11 mouse cellular contexts compared by ENCODE assay signal in genomic region chrX:9060952-9061351, GRCm38 (mm10). TPM values are rescaled to one million over a fixed set of nuclear protein-coding genes. Genes with fewer than 3 reads are reported as not detected.
A peak's percentile ranks its signal among the peaks of the same experiment; 100 is the strongest.
DNase-seq lines count a peak whose midpoint lies in the region; ATAC-seq and TF ChIP-seq lines count a peak whose summit lies in the region.
"Not testable (repeated sequence)": the region's sequence is repeated elsewhere in the genome, so short reads cannot be mapped to it uniquely, and the experiment has no call there.
"Had no signal": no experiment of that assay in that cellular context is flagged by ENCODE, and none has a peak within 500 bp of the region (broad histone marks: within the 10 kb centered on the region; RNA-seq: fewer than 3 reads in every experiment).

No protein-coding gene starts in this region.

- peak; percentile 42; the same call in 1 of the 2 replicates for ATAC-seq in hindbrain, embryonic 15.5 days (ENCODE audit: low FRiP score, low read depth)
- ATAC-seq in lung, embryonic 14.5 days (ENCODE audit: insufficient read depth), result not testable (repeated sequence)

- H3K4me1 ChIP-seq in hindbrain, embryonic 15.5 days (replicated peaks); lung, embryonic 14.5 days (ENCODE audit: insufficient read depth): not testable (repeated sequence)

- H3K36me3 ChIP-seq in hindbrain, embryonic 15.5 days; lung, embryonic 14.5 days (ENCODE audit: insufficient read depth): not testable (repeated sequence)

- not testable (repeated sequence) for H3K9me3 ChIP-seq in hindbrain, embryonic 15.5 days; lung, embryonic 14.5 days (ENCODE audit: low read depth, low read length)

- peak; percentile 3 for DNase-seq in Muller cell, postnatal 12 days (ENCODE audit: inconsistent ontology term)
- peak; percentile 59 to 79 for DNase-seq in cerebellum, adult 18-20 months
- DNase-seq in frontal cortex, postnatal 25 days (ENCODE audit: low spot score in 2 of 2), result peak; percentile 59 to 92
- DNase-seq in layer of hippocampus, adult 9-11 months, result peak; percentile 64
- not testable (repeated sequence) for DNase-seq in lung, embryonic 14.5 days
- peak; percentile 71 to 92 for DNase-seq in right cerebral cortex, postnatal 10 days (ENCODE audit: low spot score in 2 of 2)
- DNase-seq in urinary bladder, postnatal 14 days (ENCODE audit: low spot score), result peak; percentile 50

- not testable (repeated sequence) for H3K4me2 ChIP-seq in hindbrain, embryonic 15.5 days; lung, embryonic 14.5 days

- not testable (repeated sequence) for H3K9ac ChIP-seq in hindbrain, embryonic 15.5 days; lung, embryonic 14.5 days

- WGBS in hindbrain, embryonic 15.5 days, result 28% methylated on average over 9 of the region's 9 CpGs
- 20% methylated on average over 7 of the region's 9 CpGs for WGBS in lung, embryonic 14.5 days

- not testable (repeated sequence) for H3K27me3 ChIP-seq in hindbrain, embryonic 15.5 days; lung, embryonic 14.5 days (ENCODE audit: insufficient read depth, low read length)

- H3K27ac ChIP-seq in hindbrain, embryonic 15.5 days (replicated peaks); lung, embryonic 14.5 days (ENCODE audit: low read depth): not testable (repeated sequence)

- H3K4me3 ChIP-seq in hindbrain, embryonic 15.5 days; lung, embryonic 14.5 days (ENCODE audit: low read depth, low read length): not testable (repeated sequence)

- peak; percentile 33 for TF ChIP-seq CTCF in lung, embryonic 14.5 days (IDR thresholded peaks at IDR 0.05; ENCODE audit: low read depth)

RNA-seq across cellular contexts. Expression of gene Fthl17f, which starts 1.9 kb away (rescaled TPM):
- polyA plus RNA-seq in hindbrain, embryonic 15.5 days (2015; fragmentation: Nextera tagmentation; extraction: Ambion mirVana), result not detected in 2 replicates
- not detected in 2 replicates for polyA plus RNA-seq in lung, embryonic 14.5 days (2014; fragmentation: Nextera tagmentation; extraction: Ambion mirVana)
- polyA plus RNA-seq: hindbrain, embryonic 14.5 days; lung, embryonic 15.5 days; neural tube, embryonic 13.5 days had no signal

RNA-seq across cellular contexts. Expression of gene Fthl17e, which starts 27.7 kb away (rescaled TPM):
- polyA plus RNA-seq in hindbrain, embryonic 15.5 days (2015; fragmentation: Nextera tagmentation; extraction: Ambion mirVana), result not detected in 2 replicates
- not detected in 2 replicates for polyA plus RNA-seq in lung, embryonic 14.5 days (2014; fragmentation: Nextera tagmentation; extraction: Ambion mirVana)
- polyA plus RNA-seq: hindbrain, embryonic 14.5 days; lung, embryonic 15.5 days; neural tube, embryonic 13.5 days had no signal

RNA-seq across cellular contexts. Expression of gene 4930402K13Rik, which starts 43.4 kb away (rescaled TPM):
- not detected in 2 replicates for polyA plus RNA-seq in hindbrain, embryonic 15.5 days (2015; fragmentation: Nextera tagmentation; extraction: Ambion mirVana)
- polyA plus RNA-seq in lung, embryonic 14.5 days (2014; fragmentation: Nextera tagmentation; extraction: Ambion mirVana), result not detected in 2 replicates
- polyA plus RNA-seq: hindbrain, embryonic 14.5 days; lung, embryonic 15.5 days; neural tube, embryonic 13.5 days had no signal
